Mouse (Mus musculus) ES-E14 (cell line): ENCODE measurements at regions not wholly inside any gene's neighbourhood (a gene's known extent, or its start where the extent isn't known, plus 50 kb on each side); places are given as distances from the start of the nearest gene placed in this dataset.

ENCODE experiments used
- DNase-seq: peaks from one replicate; pipeline ENCODE4 v3.0.0-alpha.2; 2013; ENCODE audit warnings: low read depth, low spot score
- H3K27ac ChIP-seq: 2 replicates; pipeline ENCODE4 v1.5.1; 2012; ENCODE audit warnings: low read depth, mild to moderate bottlenecking, low read length, moderate library complexity, mixed read lengths; ENCODE audit not compliant: poor library complexity, insufficient read depth, severe bottlenecking
- H3K36me3 ChIP-seq: 2 replicates; pipeline ENCODE4 v1.6.1; 2012; ENCODE audit warnings: mild to moderate bottlenecking, low read length, moderate library complexity, mixed read lengths; ENCODE audit not compliant: control insufficient read depth, poor library complexity, insufficient read depth, severe bottlenecking
- H3K4me1 ChIP-seq, 2 experiments: fragments of 150-350 bp in 1 of 2; sonication (generic) in 1 of 2; 2 replicates each; pipeline ENCODE4 v1.6.1; 2012; ENCODE audit warnings: low read length in 2 of 2, mild to moderate bottlenecking in 1 of 2, mixed read lengths in 1 of 2; ENCODE audit not compliant: control insufficient read depth in 2 of 2, insufficient read depth in 2 of 2, poor library complexity in 1 of 2
- H3K4me3 ChIP-seq, 2 experiments: fragments of 150-350 bp in 1 of 2; sonication (generic) in 1 of 2; 2 replicates each; pipeline ENCODE4 v1.5.1; 2012; ENCODE audit warnings: low read length in 2 of 2, low read depth in 1 of 2, mild to moderate bottlenecking in 1 of 2, mixed read lengths in 1 of 2; ENCODE audit not compliant: insufficient read depth in 1 of 2, poor library complexity in 1 of 2, severe bottlenecking in 1 of 2
- H3K9ac ChIP-seq: 2 replicates; pipeline ENCODE4 v1.6.1; 2012; ENCODE audit warnings: low read depth, mild to moderate bottlenecking, low read length, mixed read lengths; ENCODE audit not compliant: poor library complexity, insufficient read depth, severe bottlenecking
- H3K9me3 ChIP-seq: fragments of 150-350 bp; sonication (generic); 2 replicates; pipeline ENCODE4 v1.6.1; 2012; ENCODE audit warnings: low read depth, mild to moderate bottlenecking, low read length; ENCODE audit not compliant: control insufficient read depth, insufficient read depth
- CHD2 ChIP-seq: IDR thresholded peaks from 2 replicates; pipeline ENCODE4 v1.6.1; 2014; ENCODE audit warnings: mild to moderate bottlenecking, low read depth, low read length, inconsistent platforms
- HCFC1 ChIP-seq: IDR thresholded peaks from 2 replicates; pipeline ENCODE4 v1.6.1; 2012; ENCODE audit warnings: low read length, inconsistent platforms, borderline replicate concordance; ENCODE audit not compliant: insufficient read depth
- MAFK ChIP-seq: IDR thresholded peaks from 2 replicates; pipeline ENCODE4 v1.6.1; 2014; ENCODE audit warnings: mild to moderate bottlenecking, low read depth, low read length, inconsistent platforms; ENCODE audit not compliant: insufficient read depth
- ZC3H11A ChIP-seq: IDR thresholded peaks from 2 replicates; pipeline ENCODE4 v1.6.1; 2012; ENCODE audit warnings: low read depth, mild to moderate bottlenecking, inconsistent platforms, low read length, borderline replicate concordance
- ZNF384 ChIP-seq: IDR thresholded peaks from 2 replicates; pipeline ENCODE4 v1.6.1; 2012; ENCODE audit warnings: low read depth, low read length, inconsistent platforms
- in situ Hi-C, 2 experiments: fragments of 600-800 bp; cut with MboI; formaldehyde crosslinking; loops; one replicate each; pipeline ENCODE4 v1.15.1; 2025; ENCODE audit warnings: low sequenced_read_pairs in 2 of 2, inconsistent platforms in 1 of 2; ENCODE audit not compliant: unreplicated experiment in 2 of 2

- Histone ChIP-seq H3K4me3 (no peak overlapping the region), H3K9me3 (no peaks in the 10 kb centered on the region), H3K9ac (no peak overlapping the region), H3K4me1 (no peaks in the 10 kb centered on the region), H3K36me3 (no peaks in the 10 kb centered on the region), H3K27ac (no peak overlapping the region)
- DNase-seq = no peak
- in situ Hi-C loops = no loop called here
- TF ChIP-seq ZNF384 (no peak), ZC3H11A (no peak), HCFC1 (no peak), CHD2 (no peak)
Observed at GRCm38 (mm10) chr2:94680096-94680765, 242.3 kb upstream of the Api5 start.

DNA sequence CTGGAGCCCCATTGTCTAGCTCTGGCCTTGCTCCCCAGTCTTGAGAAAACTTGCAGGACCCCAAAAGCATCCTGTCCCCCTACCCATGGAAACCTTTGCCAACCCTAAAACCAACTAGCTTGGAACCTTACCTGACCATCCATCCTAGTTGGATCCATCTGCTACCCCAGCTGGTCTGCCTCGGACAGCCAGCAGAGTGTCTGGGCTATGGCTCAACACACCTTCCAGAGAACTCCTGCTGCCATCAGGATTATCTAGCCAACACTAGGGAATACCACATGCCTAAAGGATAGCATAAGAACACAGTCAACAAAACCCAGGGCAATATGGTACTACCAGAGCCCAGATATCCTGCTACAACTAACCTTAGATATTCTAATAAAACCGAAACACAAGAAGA is 227.9 kb upstream of the Api5 start:
- Histone ChIP-seq H3K4me1 (no peaks in the 10 kb centered on the region), H3K36me3 (no peaks in the 10 kb centered on the region), H3K27ac (no peak overlapping the region), H3K9ac (no peak overlapping the region), H3K4me3 (no peak overlapping the region), H3K9me3 (no peaks in the 10 kb centered on the region)
- in situ Hi-C loops = no loop called here
- TF ChIP-seq ZC3H11A (no peak), MAFK (no peak), CHD2 (no peak)
- DNase-seq = no peak

DNA sequence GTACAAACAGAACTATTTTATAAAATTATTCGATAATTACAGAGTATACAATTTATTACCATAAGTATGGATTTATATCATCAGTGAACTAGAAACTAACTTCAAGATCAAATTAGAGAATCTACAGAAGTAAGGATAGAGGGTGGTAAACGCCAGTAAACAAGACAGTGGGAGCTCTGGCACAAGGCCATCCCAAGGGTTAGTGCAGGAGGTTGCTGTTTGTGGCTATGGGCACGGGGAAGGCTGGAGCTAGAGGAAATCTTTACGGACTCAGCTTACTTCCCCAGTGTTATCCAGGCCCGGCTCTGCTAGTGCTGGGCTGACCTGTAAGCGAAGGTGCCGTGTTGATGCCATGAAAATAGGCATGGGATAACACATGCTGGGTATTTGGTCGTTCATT is 220.5 kb upstream of the Api5 start:
- Histone ChIP-seq H3K9ac (no peak overlapping the region), H3K4me1 (no peaks in the 10 kb centered on the region), H3K27ac (no peak overlapping the region), H3K9me3 (no peaks in the 10 kb centered on the region), H3K4me3 (no peak overlapping the region), H3K36me3 (no peaks in the 10 kb centered on the region)
- DNase-seq = no peak
- TF ChIP-seq ZNF384 (no peak), CHD2 (no peak)
- in situ Hi-C loops = no loop called here
